Mouse (Mus musculus): ENCODE measurements at regions not wholly inside any gene's neighbourhood (a gene's known extent, or its start where the extent isn't known, plus 50 kb on each side); places are given as distances from the start of the nearest gene placed in this dataset.
A peak's percentile ranks its signal among the peaks of the same experiment; 100 is the strongest.
"Not testable (repeated sequence)": the region's sequence is repeated elsewhere in the genome, so short reads cannot be mapped to it uniquely, and the experiment has no call there.

DNA sequence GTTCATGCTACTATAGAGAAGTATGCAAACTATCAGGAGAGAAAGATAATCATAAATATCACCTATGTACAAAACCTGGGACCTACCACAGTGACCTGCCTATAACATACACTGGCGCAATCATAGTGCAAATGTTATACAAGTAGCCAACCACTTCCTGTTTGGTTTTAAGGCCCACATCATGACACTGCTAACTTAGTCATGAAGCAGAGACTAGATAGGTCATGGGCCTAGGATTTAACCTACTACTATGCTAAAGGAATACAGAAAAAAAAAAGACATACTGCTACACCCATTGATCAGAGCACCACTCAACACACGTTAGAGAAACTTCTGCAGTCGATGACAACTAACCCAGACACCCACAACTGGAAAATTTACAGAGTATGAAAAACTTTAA, 498.6 kb upstream of the Acvr2a start:
- no peak for DNase-seq

- DNase-seq, result no peak
These were observed 497.6 kb upstream of the Acvr2a start for GRCm38 (mm10) chr2:48316180-48316889.

DNA sequence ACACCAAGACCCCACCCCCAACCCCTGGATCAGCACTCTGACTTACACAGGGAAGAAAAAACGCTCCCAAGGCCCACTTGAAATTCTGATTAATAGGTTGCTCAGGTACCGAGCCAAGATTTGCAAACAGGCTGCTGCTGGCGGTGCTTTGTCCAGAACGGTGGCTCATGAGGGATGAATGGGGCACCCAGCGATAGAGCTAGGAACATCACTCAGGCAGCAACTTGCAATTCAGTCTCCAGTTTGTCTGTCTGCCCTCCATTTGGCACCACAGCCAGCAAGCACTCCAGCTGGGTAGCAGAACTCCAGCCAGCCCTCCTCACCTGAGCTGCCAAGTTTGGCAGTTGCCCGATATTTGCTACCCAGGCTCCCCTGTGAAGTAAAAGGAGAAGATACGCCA, 496.1 kb upstream of the Acvr2a start:
- DNase-seq, result peak; percentile 55 to 76

DNA sequence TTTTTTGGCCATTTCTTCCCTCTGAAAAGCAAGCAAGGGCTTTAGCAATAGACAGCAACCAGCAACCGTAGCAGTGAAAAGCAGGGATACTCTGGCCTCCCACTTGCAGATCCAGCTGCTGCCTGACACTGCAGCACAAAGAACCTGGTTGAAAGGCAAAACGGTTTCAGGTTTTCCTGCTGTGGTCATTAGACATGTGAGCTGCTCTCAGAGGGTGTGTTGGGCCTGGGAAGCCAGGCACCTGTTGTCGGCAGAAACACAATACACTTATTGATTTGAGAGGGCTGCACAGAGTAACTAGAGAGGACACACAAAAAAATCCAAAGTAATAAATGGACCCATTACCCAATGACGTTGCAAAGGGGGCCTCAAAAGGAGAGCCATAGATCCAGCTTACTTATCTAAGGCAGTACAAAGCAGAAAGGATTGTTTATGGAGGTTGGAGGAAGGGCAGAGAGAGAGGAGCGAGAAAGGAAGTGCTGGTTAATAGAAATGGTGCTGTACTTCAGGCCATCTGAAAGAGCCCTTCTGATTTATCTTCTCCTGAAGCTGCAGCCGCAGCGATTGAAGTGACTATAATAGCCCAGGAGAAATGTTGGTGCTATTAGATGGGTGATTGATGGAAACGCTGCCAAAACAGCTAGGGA, 495.4 kb upstream of the Acvr2a start:
- DNase-seq, result peak in 1 of 2 experiments; percentile 9

DNA sequence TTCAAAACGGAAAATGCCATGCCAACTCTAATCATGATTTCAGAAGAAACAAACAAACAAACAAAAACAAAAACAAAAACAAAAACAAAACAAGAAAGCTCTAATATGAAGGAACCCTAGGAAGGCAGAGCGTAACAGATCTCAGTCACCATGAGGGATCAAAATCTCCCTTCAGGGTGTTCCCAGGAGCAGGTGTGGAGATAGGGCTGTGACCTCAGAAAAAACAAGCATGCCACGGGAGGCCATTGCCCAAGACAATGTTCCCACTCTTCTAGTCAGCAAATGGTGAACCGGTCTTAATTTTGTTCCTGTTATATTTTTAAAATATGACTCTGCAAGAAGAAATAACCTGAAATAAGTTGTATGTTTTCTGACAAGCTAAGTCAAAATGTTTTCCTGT, 492.4 kb upstream of the Acvr2a start:
- no peak for DNase-seq

DNA sequence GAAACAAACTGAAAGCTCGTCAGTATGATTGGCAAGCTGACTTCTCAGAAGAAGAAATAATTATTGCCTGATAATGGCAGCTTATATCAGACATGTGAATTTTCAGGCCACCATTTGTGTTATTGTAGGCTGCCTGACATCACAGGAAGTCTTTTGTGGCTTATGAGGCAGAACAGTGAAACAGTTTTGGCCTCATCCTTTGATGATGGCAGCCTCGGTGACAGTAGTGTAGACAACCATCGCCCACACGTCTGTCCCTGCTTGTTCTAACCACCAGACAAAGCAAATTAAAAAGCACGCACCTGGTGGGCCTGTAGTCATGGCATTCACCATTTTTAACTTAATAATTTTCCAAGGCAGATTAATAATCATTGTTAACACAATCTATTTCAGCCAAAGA, 491.6 kb upstream of the Acvr2a start:
- no peak for DNase-seq

- no peak for DNase-seq
These were observed 485.7 kb upstream of the Acvr2a start for GRCm38 (mm10) chr2:48328204-48328603.

DNA sequence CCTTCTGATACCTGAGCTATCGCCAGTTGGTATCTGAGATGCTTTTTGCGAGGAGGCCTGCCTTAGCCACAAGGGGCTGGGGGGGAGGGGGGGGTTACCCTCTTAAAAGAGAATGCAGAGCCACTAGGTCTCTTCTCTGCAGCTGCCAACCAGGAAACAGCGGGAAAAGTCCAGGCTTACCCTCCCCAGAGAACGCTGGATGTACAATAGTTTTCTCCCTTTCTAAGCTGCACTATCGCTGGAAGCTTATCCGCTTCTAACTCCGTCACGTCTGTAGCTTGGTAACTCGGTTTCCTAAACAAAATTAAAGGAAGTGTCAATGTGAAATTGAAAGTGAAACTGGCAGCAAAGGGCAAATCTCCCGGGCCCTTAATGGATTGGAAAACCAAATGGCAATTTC, 481.1 kb upstream of the Acvr2a start:
- no peak for DNase-seq

GRCm38 (mm10) chr2:48348021-48348420, 465.9 kb upstream of the Acvr2a start:
- DNase-seq, result no peak

DNA sequence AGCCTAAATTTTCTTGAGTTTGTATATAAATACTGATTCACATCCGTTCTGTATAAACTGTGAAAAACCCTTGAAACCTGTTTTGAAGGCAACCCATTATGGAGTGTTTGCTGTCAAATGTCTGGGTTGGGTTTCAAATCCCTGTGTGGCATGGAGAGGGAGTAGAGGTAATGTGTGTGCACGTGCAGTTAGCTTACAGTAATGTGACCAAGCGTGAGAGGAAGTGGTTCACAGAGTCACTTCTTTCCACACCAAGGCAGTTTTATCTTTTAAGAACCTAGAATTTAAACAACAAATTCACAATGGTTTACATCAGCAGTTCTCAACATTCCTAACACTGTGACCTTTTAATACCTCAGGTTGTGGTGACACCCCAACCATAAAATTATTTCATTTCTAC, 464.1 kb upstream of the Acvr2a start:
- DNase-seq, result no peak

DNA sequence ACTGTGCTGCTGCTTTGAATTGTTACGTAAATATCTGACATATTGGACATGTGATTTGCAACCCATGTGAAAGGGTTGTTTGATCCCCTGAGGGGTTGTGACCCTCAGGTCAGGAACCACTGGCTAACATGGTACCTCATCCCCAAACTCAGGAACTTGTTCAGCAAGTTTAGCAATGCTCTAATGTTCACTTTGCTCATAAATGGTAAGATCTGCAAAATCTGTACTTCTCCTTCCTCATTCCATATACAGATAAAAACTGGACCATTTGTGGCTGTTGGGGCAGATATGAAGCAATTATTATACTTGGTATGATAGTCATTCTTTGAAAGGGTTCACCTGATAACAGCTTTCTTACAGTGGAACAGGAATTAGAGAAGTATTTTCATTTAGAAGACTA, 463.7 kb upstream of the Acvr2a start:
- DNase-seq, result no peak

DNA sequence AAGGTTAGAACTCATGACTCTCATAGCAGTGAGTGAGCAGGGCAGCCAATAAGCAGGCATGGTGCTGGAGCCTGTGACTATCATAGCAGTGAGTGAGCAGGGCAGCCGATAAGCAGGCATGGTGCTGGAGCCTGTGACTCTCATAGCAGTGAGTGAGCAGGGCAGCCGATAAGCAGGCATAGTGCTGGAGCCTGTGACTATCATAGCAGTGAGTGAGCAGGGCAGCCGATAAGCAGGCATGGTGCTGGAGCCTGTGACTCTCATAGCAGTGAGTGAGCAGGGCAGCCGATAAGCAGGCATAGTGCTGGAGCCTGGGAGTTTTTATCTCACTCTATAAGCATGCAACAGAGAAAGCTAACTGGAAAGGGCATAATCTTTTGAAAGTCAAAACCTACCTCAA, 442.3 kb upstream of the Acvr2a start:
- not testable (repeated sequence) for DNase-seq

- no peak for DNase-seq
These were observed 440.8 kb upstream of the Acvr2a start for GRCm38 (mm10) chr2:48373086-48373485.

DNA sequence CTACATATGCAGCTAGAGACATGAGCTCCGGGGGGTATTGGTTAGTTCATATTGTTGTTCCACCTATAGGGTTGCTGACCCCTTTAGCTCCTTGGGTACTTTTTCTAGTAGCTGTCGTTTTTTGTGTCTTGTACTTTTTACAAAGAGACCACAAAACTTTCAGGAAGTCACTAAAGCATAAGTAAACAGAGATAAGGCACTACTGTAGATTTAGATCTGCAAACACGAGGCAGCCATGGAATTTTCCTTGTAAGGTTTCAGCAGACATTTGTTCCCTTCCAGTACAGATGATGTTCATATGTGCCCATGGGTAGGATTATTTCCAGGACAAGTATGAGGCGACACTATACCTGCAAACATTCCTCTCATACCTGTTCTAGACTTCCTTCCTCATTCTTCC, 439.6 kb upstream of the Acvr2a start:
- no peak for DNase-seq

GRCm38 (mm10) chr2:48378160-48378559, 435.7 kb upstream of the Acvr2a start:
- DNase-seq, result no peak

DNA sequence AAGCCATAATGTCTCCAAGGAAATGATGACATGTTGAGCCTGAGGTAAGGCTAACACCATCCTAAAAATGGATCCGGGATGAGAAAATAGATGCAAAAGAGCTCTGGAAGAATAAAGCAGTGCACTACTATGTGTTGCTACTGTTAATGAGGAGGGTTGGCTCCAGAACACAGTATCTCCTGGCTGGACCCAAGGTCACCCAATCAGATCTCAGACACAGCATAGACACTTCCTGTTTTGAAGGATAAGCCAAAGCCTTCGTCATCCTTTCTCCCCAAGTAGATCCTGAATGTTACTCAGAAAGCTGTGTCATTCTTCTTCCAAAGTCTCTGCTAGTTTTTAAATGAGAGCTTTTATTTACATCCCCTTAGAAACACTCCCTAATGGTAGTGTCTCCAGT, 435.2 kb upstream of the Acvr2a start:
- DNase-seq, result no peak

DNA sequence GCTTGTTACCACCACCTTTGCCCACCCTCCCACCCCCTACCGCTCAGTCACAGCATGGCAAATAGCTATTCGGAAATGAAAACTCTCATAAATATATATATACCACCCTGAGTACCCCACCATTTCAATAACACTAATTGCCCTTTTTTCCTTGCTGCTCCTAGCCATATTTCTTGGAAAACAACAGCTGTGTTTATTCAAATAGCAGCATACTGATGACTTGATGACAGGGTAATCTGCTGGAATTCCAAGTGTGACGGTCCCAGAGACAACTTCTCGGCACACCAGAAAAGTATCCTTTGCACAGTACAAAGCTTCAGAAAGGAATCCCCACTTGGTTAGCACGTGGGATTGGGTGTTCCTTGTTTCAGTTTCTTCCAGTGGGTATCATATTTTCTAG, 433.8 kb upstream of the Acvr2a start:
- DNase-seq, result no peak

DNA sequence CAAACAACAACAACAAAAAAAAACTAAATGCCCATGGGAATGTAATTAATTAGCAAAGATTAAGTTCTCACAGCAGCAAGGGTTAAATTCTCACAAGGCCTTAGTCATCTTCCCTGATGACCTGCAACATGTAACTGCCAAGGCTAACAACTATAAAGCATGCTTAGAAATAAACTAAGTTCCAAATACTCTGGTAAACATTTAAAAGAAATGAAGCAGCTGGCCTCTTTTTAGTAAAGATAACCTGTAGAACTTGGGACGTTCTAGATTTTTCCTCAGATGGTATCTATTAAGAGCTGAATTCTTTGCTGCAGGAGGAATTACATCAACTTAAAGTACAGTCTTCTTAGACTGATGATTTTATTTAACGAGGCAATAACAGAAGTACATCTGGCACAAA, 433.1 kb upstream of the Acvr2a start:
- no peak for DNase-seq

DNA sequence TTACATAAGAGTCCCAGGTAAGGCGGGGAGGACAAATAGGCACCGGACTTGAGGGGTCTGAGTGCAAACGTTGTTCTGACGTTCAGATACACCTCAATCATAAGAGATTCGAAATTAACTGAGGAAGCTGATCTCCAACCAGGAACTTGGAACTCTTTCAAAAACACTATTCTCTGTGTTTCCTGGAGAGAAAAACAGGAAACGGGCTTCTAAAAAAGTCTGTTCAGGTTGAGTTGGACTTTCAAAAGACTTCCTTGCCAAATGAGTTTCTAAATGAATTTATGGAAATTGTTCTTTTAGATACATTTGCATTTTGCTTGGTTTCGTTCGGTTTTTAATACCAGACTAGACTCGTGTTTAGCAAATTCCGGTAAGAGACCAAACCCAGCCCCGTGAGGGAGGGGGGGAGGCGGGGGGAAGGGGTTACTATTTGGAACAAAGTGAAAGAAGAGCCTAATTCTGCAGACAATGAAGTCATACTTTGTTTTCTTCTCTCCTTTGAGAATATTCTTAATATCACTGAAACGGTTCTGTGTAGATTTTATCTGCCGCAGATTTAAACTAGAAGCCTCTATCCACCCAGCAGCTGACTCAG, 432.3 kb upstream of the Acvr2a start:
- no peak for DNase-seq

DNA sequence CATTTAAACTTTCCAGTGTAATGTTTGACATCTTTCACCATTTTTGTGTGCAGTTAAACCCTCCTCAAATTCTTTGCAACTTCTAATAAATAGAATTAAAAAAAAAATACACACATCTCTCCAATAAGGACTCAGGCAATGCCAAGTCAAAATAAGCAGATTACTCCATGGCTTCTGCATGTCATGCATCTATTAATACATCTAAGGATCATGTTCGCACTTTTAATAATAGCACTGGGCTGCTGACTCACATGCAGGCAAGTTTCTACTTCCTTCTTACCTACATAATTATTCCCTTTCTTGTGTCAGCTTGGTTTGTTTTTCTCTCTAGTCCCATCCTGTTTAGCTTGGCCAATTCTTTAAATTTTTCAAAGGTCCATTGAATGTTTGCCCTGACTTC, 415.4 kb upstream of the Acvr2a start:
- DNase-seq, result no peak

- no peak for DNase-seq
These were observed 414.7 kb upstream of the Acvr2a start for GRCm38 (mm10) chr2:48399191-48399590.

- DNase-seq, result no peak
These were observed 411.1 kb upstream of the Acvr2a start for GRCm38 (mm10) chr2:48402813-48403212.

- DNase-seq, result no peak
These were observed 409.4 kb upstream of the Acvr2a start for GRCm38 (mm10) chr2:48404460-48404859.

GRCm38 (mm10) chr2:48407876-48408275, 406.0 kb upstream of the Acvr2a start:
- DNase-seq, result peak; percentile 30 to 43
